Mouse (Mus musculus) stomach, postnatal 0 days (tissue): Measurements from ENCODE around the gene Msi2.

Source experiments
- CTCF ChIP-seq: IDR thresholded peaks from 2 replicates; pipeline ENCODE4 v1.5.1; 2016; ENCODE audit warnings: antibody characterized with exemption, low read depth, mild to moderate bottlenecking, moderate library complexity
- EP300 ChIP-seq: optimal IDR thresholded peaks from 2 replicates; pipeline ENCODE3; 2016; ENCODE audit warnings: antibody characterized with exemption

GRCm38 (mm10) chr11:88402290-88402689 is 316.0 kb downstream of the Msi2 start:
- TF ChIP-seq EP300, result no peak
- no peak for TF ChIP-seq CTCF
